In the genomic region with DNA sequence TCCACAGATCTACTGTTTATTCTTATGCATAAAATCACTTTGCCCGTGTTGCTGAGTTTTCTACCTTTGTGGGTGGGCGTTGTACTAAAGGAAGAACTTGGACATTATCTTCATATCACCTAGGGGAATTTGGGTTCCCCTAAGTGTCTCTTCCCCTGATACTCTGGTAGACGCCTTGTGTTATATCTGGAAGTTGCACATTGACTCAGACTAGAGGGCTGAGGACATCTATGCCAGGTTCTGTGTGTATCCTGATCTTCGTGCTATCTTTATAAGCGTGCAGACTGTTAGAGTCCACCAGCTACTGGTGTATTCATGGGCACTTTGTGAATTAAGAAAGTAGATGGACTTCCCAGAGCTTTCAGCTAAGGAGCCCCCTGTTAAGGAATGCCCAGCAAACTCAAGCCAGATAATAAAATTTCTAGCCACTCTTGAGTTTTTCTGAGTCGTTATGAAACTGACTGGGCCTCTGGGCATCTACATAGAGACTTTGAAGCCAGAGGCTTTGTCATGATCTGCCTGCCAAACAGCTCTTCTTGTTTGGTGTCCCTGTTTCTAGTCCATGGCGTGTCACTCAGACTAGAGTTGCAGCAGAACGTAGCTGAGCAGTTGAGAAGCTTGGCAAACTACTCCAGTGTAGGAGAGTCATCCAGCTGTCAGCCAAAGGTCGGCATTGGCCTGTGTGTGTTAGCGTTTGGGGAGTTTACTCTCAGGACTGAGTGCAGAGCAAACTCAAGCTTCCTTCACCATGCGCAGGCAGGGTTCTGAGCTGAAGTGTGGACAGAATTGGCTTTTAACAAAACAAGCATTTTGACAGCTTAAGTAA, we compare ENCODE assay signal across 9 mouse cellular contexts. TPM values are rescaled to one million over a fixed set of nuclear protein-coding genes. Genes with fewer than 3 reads are reported as not detected.
DNase-seq lines count a peak whose midpoint lies in the region; ATAC-seq and TF ChIP-seq lines count a peak whose summit lies in the region.
"Had no signal": no experiment of that assay in that cellular context is flagged by ENCODE, and none has a peak within 500 bp of the region (broad histone marks: within the 10 kb centered on the region; RNA-seq: fewer than 3 reads in every experiment).

No protein-coding gene starts in this region.

- H3K36me3 ChIP-seq in heart, postnatal 0 days (replicated peaks; ENCODE audit: control insufficient read depth, insufficient read depth, low read length) = no peaks in the 10 kb centered on the region
- no peaks in the 10 kb centered on the region for H3K36me3 ChIP-seq in liver, embryonic 12.5 days
- H3K36me3 ChIP-seq in forebrain, embryonic 10.5 days (replicated peaks) = no peaks in the 10 kb centered on the region
- H3K36me3 ChIP-seq in forebrain, postnatal 0 days (ENCODE audit: insufficient read depth) = no peaks in the 10 kb centered on the region

- peak; percentile 32 for DNase-seq in ovary, adult 18-20 months (ENCODE audit: low spot score)
- no peak for DNase-seq in ovary, postnatal 10 days (ENCODE audit: low spot score)
- peak; percentile 64 for DNase-seq in heart, postnatal 0 days (ENCODE audit: low spot score)
- DNase-seq in yolk sac, embryonic 10.5 days (ENCODE audit: low spot score) = peak; percentile 65
- no peak for DNase-seq in forebrain, embryonic 10.5 days (ENCODE audit: extremely low spot score, low spot score)
- no peak for DNase-seq in cerebellum, adult 9-11 months
- no peak for DNase-seq in forebrain, postnatal 0 days

- TF ChIP-seq CTCF in heart, postnatal 0 days (IDR thresholded peaks at IDR 0.05; ENCODE audit: low read depth) = no peak
- TF ChIP-seq CTCF in forebrain, postnatal 0 days (IDR thresholded peaks at IDR 0.05; ENCODE audit: low read depth) = no peak

- H3K4me3 ChIP-seq in heart, postnatal 0 days (ENCODE audit: low read depth, low read length) = no peak overlapping the region
- no peak overlapping the region for H3K4me3 ChIP-seq in liver, embryonic 12.5 days
- H3K4me3 ChIP-seq in forebrain, embryonic 10.5 days = no peak overlapping the region
- H3K4me3 ChIP-seq in forebrain, postnatal 0 days (ENCODE audit: low read depth, low read length) = no peak overlapping the region

- H3K4me2 ChIP-seq in heart, postnatal 0 days (ENCODE audit: low read depth, low read length) = peak overlapping the region; percentile 45
- peak overlapping the region; percentile 43 for H3K4me2 ChIP-seq in liver, embryonic 12.5 days
- no peak overlapping the region for H3K4me2 ChIP-seq in forebrain, postnatal 0 days (ENCODE audit: low read depth)

- H3K9ac ChIP-seq in heart, postnatal 0 days (replicated peaks; ENCODE audit: low read depth, low read length) = no peak overlapping the region
- H3K9ac ChIP-seq in liver, embryonic 12.5 days = peak overlapping the region; percentile 33
- H3K9ac ChIP-seq in forebrain, postnatal 0 days = no peak overlapping the region

- 39% methylated on average over 11 of the region's 11 CpGs for WGBS in heart, postnatal 0 days
- 39% methylated on average over 11 of the region's 11 CpGs for WGBS in liver, embryonic 12.5 days (ENCODE audit: insufficient replicate concordance)
- WGBS in forebrain, embryonic 10.5 days = 93% methylated on average over 11 of the region's 11 CpGs
- 80% methylated on average over 11 of the region's 11 CpGs for WGBS in forebrain, postnatal 0 days

- peak; percentile 37 for ATAC-seq in heart, postnatal 0 days (ENCODE audit: insufficient read depth, low read depth)
- peak; percentile 82 for ATAC-seq in liver, embryonic 12.5 days
- no peak for ATAC-seq in forebrain, postnatal 0 days

- TF ChIP-seq EP300 in heart, postnatal 0 days (IDR thresholded peaks at IDR 0.05; ENCODE audit: low read depth) = no peak

- H3K9me3 ChIP-seq in heart, postnatal 0 days (replicated peaks; ENCODE audit: control insufficient read depth, low read length) = no peaks in the 10 kb centered on the region
- no peaks in the 10 kb centered on the region for H3K9me3 ChIP-seq in liver, embryonic 12.5 days (replicated peaks)
- H3K9me3 ChIP-seq in forebrain, embryonic 10.5 days = no peaks in the 10 kb centered on the region
- H3K9me3 ChIP-seq in forebrain, postnatal 0 days (ENCODE audit: low read length) = no peaks in the 10 kb centered on the region

- H3K4me1 ChIP-seq in heart, postnatal 0 days (ENCODE audit: control insufficient read depth, insufficient read depth) = peaks cover 31% of the 10 kb centered on the region; the same call in 1 of the 2 replicates
- peaks cover 67% of the 10 kb centered on the region for H3K4me1 ChIP-seq in liver, embryonic 12.5 days
- peaks cover 29% of the 10 kb centered on the region for H3K4me1 ChIP-seq in forebrain, embryonic 10.5 days
- peaks cover 18% of the 10 kb centered on the region; the same call in 1 of the 2 replicates for H3K4me1 ChIP-seq in forebrain, postnatal 0 days (ENCODE audit: insufficient read depth)

- H3K27me3 ChIP-seq in heart, postnatal 0 days (ENCODE audit: control insufficient read depth, insufficient read depth, low read length) = no peaks in the 10 kb centered on the region
- H3K27me3 ChIP-seq in liver, embryonic 12.5 days (replicated peaks) = no peaks in the 10 kb centered on the region
- H3K27me3 ChIP-seq in forebrain, embryonic 10.5 days (ENCODE audit: poor library complexity, severe bottlenecking) = no peaks in the 10 kb centered on the region
- H3K27me3 ChIP-seq in forebrain, postnatal 0 days (ENCODE audit: insufficient read depth, low read length) = no peaks in the 10 kb centered on the region

- H3K27ac ChIP-seq in heart, postnatal 0 days (ENCODE audit: low read depth) = peak overlapping the region; percentile 56
- H3K27ac ChIP-seq in liver, embryonic 12.5 days = peak overlapping the region; percentile 80
- no peak overlapping the region for H3K27ac ChIP-seq in forebrain, embryonic 10.5 days
- no peak overlapping the region for H3K27ac ChIP-seq in forebrain, postnatal 0 days (ENCODE audit: low read depth, low read length)

RNA-seq across cellular contexts. Expression of a gene that starts 3.5 kb away (rescaled TPM):
- 4.7 and 9.5 TPM in 2 replicates for total RNA-seq in heart, postnatal 0 days (2014; rRNA removed; ENCODE audit: low replicate concordance)
- 9.2 and 9.9 TPM in 2 replicates for polyA plus RNA-seq in heart, postnatal 0 days (2015; fragmentation: Nextera tagmentation; extraction: Ambion mirVana)
- 16.1 and 17.3 TPM in 2 replicates for polyA plus RNA-seq in liver, embryonic 12.5 days (2016; fragmentation: Nextera tagmentation; extraction: Ambion mirVana)
- 21.9 and 22.8 TPM in 2 replicates for polyA plus RNA-seq in forebrain, embryonic 10.5 days (2016; fragmentation: Nextera tagmentation; extraction: Ambion mirVana)
- total RNA-seq in forebrain, postnatal 0 days (2014; rRNA removed) = 18.6 and 19.0 TPM in 2 replicates
- polyA plus RNA-seq in forebrain, postnatal 0 days (2015; fragmentation: Nextera tagmentation; extraction: Ambion mirVana) = 10.2 and 12.0 TPM in 2 replicates

RNA-seq across cellular contexts. Expression of a gene that starts 50.2 kb away (rescaled TPM):
- total RNA-seq in heart, postnatal 0 days (2014; rRNA removed; ENCODE audit: low replicate concordance) = 3.7 and 10.3 TPM in 2 replicates
- 6.8 and 7.2 TPM in 2 replicates for polyA plus RNA-seq in heart, postnatal 0 days (2015; fragmentation: Nextera tagmentation; extraction: Ambion mirVana)
- polyA plus RNA-seq in liver, embryonic 12.5 days (2016; fragmentation: Nextera tagmentation; extraction: Ambion mirVana) = 0.49 and 0.51 TPM in 2 replicates
- 0.22 and 0.49 TPM in 2 replicates for polyA plus RNA-seq in forebrain, embryonic 10.5 days (2016; fragmentation: Nextera tagmentation; extraction: Ambion mirVana)
- 0.52 and 0.85 TPM in 2 replicates for total RNA-seq in forebrain, postnatal 0 days (2014; rRNA removed)
- polyA plus RNA-seq in forebrain, postnatal 0 days (2015; fragmentation: Nextera tagmentation; extraction: Ambion mirVana) = 1.2 TPM in 2 replicates

RNA-seq across cellular contexts. Expression of a gene that starts 57.4 kb away (rescaled TPM):
- 2.2 and 2.5 TPM in 2 replicates for total RNA-seq in heart, postnatal 0 days (2014; rRNA removed; ENCODE audit: low replicate concordance)
- polyA plus RNA-seq in heart, postnatal 0 days (2015; fragmentation: Nextera tagmentation; extraction: Ambion mirVana) = 0.61 and 1.0 TPM in 2 replicates
- polyA plus RNA-seq in liver, embryonic 12.5 days (2016; fragmentation: Nextera tagmentation; extraction: Ambion mirVana) = 8.8 and 9.2 TPM in 2 replicates
- not detected in 2 replicates for polyA plus RNA-seq in forebrain, embryonic 10.5 days (2016; fragmentation: Nextera tagmentation; extraction: Ambion mirVana)
- 0.15 TPM in 1 of 2 replicates, not detected in the other for total RNA-seq in forebrain, postnatal 0 days (2014; rRNA removed)
- 0.15 and 0.19 TPM in 2 replicates for polyA plus RNA-seq in forebrain, postnatal 0 days (2015; fragmentation: Nextera tagmentation; extraction: Ambion mirVana)
- total RNA-seq: neutrophil, adult 5-6 weeks had no signal

Comparison
In these comparisons a context has a peak if more than half of its experiments do, and no peak if none do; other contexts are left out.
1. DNase-seq: peak in ovary, adult 18-20 months (single experiment), heart, postnatal 0 days (single experiment) and yolk sac, embryonic 10.5 days (single experiment); none in ovary, postnatal 10 days (single experiment), forebrain, embryonic 10.5 days (single experiment), cerebellum, adult 9-11 months (single experiment) and forebrain, postnatal 0 days (single experiment).
2. H3K27ac ChIP-seq: peak in heart, postnatal 0 days (single experiment) and liver, embryonic 12.5 days (single experiment); none in forebrain, embryonic 10.5 days (single experiment) and forebrain, postnatal 0 days (single experiment).